Mouse (Mus musculus): ENCODE results near the gene Gm9573.

Gm9573 gene

GRCm38 (mm10) chr17:35578211-35578610 lies 48.2 kb downstream of the Gm9573 start:
- TF ChIP-seq GATA4 (IDR thresholded peaks at IDR 0.05; ENCODE audit: insufficient replicate concordance, low read length): no peak

GRCm38 (mm10) chr17:35571477-35571876 lies 55.0 kb downstream of the Gm9573 start:
- TF ChIP-seq GATA4 (IDR thresholded peaks at IDR 0.05; ENCODE audit: insufficient replicate concordance, low read length): no peak

- no peak for TF ChIP-seq GATA4 (IDR thresholded peaks at IDR 0.05; ENCODE audit: insufficient replicate concordance, low read length)
These were observed 55.6 kb downstream of the Gm9573 start for GRCm38 (mm10) chr17:35570836-35571235.

- TF ChIP-seq GATA4 (IDR thresholded peaks at IDR 0.05; ENCODE audit: insufficient replicate concordance, low read length): no peak
These were observed 57.1 kb downstream of the Gm9573 start for GRCm38 (mm10) chr17:35569091-35569944.
